Mouse (Mus musculus): Measurements from ENCODE around the gene Kcnk10.

The Kcnk10 gene

GRCm38 (mm10) chr12:98571896-98572680, 6.0 kb downstream of the Kcnk10 start:
- no peak for DNase-seq (ENCODE audit: low spot score)

DNA sequence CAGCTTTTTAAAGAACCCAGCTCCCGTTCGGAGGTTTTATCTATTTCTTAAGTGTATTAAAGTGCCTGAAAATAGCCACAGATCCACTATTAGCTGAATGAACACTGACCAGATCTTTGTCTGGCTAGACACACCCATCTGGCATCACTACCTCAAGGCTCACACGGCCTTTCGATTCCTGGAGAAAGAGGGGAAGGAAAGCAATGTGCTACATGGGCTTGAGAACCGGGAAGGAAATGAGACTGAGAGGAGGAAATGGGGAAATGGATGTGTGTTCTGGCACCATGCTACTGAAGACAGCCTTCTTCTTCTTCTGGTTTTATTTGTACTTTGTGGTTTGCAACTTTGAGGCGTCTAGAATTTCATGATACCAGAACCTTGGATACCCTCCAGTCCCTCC, 8.7 kb downstream of the Kcnk10 start:
- no peak for DNase-seq (ENCODE audit: low spot score)

DNA sequence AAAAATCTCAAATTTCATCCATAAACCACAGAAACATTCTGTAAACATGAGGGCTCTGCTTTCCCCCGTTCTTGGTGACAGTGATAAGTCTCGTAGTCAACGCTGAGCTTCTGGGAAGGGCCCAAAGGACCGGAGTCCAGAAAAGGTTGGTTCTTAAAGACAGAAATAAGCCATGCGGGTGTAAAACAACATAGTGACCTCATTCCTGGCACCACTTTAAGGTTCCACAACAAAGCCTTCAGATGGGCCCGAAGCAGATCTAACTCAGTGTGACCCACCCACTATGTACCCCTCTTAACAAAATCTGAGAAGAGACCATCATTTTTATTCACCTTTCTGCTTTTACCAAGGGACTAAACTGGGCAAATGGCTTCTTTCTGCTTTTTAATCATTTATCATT, 10.2 kb downstream of the Kcnk10 start:
- no peak for DNase-seq (ENCODE audit: low spot score)

DNA sequence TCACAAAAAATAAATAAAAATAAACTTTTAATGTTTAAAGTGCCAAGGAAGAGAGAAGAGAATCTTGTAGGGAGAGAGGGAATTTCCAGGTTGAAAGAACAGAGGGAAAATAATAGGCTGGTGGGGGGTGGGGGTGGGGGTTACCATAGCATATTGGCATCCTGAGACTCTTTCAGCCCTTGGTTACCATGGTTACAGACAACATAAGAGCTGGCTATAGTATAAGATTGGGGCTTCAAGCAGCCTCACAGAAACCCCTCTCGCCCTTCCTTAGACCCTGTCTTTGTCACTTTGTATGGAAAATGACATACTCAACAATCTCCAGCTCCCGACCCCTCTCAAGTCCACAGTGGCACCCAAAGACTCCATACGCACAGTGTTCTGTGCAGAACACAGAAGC, 13.7 kb downstream of the Kcnk10 start:
- no peak for DNase-seq (ENCODE audit: low spot score)

DNA sequence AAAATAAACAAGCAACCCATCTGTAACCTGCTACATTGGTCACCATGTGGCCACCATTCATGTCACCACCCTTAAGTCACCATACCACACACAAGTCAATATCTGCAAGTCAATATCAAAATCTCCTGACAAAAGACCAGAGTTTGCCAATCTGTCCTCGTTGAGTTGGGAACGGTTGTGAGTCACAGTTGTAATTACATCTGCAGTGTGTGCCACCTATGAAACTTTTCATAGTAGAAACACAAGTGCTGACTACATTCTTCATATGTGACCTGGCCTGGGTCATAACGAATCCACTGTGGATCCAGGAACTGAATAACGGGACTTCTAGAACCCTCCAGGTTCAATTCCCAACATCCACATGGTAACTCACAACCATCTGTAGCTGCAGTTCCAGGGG, 14.8 kb downstream of the Kcnk10 start:
- no peak for DNase-seq (ENCODE audit: low spot score)

- DNase-seq (ENCODE audit: low spot score) = no peak
Observed at GRCm38 (mm10) chr12:98562341-98562977, 15.7 kb downstream of the Kcnk10 start.

GRCm38 (mm10) chr12:98560038-98560437, 18.1 kb downstream of the Kcnk10 start:
- DNase-seq (ENCODE audit: low spot score) = no peak

- DNase-seq (ENCODE audit: low spot score) = no peak
Observed at GRCm38 (mm10) chr12:98557013-98557677, 21.0 kb downstream of the Kcnk10 start.

DNA sequence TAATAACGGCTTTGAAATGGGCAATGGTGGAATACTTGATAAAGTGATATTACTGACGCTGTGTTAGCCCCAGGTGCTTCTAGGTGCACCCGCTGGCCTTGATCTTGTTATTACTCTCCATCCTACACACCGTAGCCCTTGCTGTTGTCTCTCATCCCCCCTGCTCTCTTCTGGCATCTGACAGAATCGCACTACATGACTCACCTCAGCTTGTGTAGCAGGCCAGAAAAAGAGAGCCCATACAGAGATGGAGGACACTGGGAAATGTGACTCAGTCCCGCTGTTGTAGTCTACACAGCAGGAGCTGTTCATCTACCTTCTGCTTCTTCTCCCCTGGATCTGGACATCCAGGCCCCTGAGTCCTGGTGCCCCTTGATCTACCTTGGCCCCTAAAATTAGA, 28.1 kb downstream of the Kcnk10 start:
- DNase-seq (ENCODE audit: low spot score) = no peak

DNA sequence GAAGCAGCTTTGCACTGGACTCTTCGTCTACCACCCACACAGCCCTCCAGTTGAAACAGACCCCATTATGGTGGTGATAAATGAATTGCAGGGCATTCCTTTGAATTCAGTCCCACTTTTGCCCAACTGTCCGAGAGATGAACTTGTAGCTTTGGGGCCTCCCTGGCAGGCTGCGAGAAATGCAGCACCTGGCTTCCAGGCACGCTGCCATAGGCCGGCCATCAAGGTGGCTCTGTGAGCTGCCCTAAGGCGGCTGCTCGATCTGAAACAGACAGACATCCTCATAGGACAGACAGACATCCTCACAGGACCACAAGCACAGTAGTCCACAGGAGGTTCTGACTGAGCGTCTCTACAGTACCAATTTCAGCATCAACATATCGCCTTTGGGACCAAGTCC, 30.0 kb downstream of the Kcnk10 start:
- DNase-seq (ENCODE audit: low spot score) = no peak

DNA sequence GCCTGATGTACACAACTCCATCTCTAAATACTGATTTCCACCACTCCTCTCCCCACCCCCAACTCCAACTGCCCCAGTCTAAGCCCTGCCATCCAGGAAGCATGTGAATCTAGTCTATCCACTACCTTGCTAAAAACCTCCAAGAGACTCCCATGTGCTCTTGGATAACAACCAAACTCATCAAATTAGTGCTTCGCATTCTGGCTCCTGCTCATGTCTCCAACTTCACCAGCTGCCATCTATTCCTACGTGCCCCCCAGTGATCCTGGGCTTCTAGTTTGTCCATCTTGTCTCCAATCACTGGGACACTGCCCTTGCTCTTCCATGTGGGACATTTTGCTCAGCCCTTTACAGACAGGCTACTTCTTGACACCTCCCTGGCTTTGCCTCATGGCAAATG, 32.2 kb downstream of the Kcnk10 start:
- DNase-seq (ENCODE audit: low spot score) = no peak

DNA sequence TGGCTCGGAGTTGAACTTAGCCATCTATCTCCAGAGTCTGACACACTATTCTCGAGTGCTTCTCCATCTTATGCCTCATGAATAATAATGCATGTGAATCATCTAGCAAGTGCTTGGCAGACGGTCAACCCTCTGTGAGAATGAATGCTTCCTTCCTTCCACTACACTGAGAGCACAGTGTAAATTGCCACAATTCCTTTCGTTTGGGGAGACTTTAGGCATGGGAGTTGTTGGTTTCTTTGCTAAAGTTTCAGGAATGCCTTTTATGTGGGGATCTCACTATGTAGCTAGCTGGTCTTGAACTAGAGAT, 32.9 kb downstream of the Kcnk10 start:
- DNase-seq (ENCODE audit: low spot score) = no peak

DNA sequence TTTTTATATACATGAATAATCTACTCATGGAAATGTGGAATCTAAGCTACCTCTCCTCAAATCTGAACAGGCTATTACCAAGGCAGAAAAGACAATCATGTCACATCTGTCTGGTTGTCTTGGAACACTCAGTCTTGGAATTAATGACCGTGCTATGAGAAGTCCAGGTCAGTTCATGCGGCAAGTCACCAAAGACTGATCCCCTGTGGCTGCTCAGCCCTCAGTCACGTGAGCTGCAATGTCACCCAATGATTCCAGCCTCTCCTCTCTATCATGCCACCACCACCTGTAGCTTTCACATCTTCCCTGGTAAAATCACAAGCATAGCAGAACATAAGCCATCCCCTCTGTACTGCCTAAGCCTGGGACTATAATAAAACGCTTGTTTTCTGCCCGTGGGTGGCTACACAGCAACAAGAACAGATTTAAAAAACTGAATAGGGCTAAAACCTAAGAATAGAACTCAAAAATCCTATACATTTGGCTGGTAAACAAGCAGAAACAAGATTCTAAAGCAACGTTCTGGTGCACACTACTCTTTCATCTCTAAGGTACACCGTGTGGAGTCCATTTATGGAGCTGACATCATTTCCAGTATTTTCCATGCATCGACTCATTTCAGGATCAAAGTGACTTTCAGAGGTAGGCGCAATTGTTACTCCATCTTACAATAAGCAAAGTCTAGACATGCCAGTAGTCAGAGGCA, 33.4 kb downstream of the Kcnk10 start:
- no peak for DNase-seq (ENCODE audit: low spot score)

- no peak for DNase-seq (ENCODE audit: low spot score)
Observed at GRCm38 (mm10) chr12:98536760-98537159, 41.4 kb downstream of the Kcnk10 start.

DNA sequence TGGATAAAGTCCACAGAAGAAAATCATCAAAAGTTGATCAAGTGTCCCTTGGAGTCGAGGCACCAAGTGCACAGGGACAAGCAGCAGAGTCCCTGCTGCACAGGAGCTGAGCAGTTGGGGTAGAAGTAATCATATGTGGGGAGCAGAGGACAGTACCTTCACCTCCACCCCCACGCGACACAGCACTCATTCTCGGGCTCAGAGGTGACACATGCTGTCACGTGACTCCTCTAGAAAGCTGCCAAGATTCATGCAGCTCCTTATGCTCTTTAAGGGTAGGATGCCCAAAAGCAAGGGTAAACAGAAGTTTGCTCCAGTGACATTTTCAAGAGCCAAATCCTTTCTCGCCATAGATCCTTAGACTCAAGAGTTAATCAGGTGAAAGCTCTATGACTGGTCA, 42.1 kb downstream of the Kcnk10 start:
- no peak for DNase-seq (ENCODE audit: low spot score)

GRCm38 (mm10) chr12:98535494-98535901, 42.6 kb downstream of the Kcnk10 start:
- no peak for DNase-seq (ENCODE audit: low spot score)

DNA sequence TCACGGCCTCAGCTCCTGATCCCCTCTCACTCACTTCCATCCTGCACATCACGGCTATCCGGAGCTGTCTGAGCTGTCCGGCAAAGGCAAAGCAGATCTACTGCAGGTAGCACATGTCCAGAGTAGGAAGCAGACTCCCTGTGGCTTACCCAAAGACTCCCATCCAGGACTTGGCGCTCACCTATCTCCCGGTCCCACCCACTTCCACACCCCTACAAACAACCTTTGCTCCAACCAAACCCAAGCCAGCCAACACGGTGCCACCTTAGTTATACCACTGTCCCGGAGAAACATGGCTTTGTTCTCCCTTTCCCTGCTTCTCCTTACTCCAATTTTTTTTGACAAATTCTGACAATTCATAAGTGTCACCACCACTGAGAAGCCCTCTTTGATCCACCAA, 49.5 kb downstream of the Kcnk10 start:
- no peak for DNase-seq (ENCODE audit: low spot score)

DNA sequence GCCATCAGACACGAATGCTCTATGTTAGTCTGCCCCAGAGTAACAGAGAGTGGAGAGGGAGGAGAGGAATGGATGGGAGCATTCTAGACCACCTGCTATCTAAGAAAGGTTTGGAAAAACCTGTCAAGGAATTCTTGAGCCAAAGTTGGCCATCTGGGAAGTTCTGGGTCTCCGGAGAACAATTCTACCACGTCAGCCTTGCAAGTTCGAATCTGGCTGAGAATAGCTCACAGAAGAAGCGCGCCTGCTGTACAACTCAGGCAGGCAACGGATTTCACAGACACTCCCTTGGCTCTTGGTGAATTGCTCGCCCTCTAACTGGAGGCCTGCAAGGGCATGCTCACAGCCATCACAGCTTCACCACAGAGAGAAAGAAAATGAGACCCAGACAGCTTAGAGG, 52.7 kb downstream of the Kcnk10 start:
- DNase-seq (ENCODE audit: low spot score) = no peak

DNA sequence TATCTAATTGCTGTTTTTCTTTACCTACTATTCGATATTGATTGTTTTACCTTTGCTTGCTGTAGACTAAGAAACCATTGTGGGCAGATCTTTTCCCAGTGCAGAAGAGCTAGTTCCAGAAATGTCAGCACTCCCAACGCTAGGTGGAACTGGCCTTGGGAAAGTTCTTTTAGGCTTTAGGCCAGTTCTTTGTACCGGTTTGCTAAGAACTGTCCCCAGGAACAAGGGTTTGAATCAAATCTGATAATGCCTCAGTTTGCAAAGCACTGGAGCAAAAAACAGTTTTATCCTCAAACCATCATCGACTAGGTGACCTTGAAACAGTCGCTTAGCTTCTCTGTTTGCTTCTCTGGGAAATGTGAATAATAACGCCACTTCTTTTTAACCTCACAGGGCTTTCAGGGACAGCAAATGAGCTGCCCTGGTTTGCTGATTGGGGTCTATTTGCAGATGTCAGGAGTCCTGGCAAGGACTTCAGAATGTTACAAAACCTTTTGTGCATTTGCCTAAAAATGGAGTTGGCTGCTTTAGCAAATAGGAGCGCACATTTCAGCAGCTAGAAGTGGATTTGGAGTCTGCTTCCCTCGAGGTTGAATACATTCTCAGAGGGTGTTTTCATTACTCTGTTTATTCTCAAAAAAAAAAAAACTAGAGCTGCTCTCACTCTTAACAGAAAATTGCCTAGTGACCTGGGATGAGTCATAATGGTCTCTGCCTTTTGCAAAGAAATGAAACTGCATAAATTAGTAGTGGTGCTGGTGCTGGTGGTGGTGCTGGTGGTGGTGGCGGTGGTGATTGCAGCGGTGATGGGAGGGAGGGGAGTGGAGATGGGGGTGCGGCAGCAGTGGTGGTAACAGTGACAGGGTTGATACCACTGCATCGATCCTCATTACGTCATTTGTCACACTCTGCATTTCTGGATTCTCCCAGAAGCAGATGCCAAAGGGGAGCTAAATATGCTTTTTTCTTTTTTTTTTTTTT, 53.5 kb downstream of the Kcnk10 start:
- DNase-seq (ENCODE audit: low spot score) = no peak

DNA sequence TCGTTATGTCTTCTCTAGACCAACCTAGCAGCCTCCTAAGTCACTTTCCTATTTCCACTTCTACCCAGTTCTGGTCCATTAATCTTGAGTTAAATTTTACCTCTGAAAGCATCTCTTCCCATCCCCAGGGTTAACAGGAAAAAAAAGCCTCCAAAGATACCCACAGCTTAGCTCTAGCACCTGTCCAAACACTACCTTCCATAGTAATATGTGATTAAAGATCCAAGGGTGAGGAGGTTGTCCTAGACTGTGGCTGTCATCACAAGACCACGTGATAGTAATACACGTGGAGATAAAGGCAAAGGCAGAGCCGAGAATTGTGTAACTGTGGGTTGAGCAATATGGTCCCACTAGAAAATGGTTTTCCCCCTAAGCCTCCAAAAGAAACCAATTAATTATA, 56.8 kb downstream of the Kcnk10 start:
- no peak for DNase-seq (ENCODE audit: low spot score)

GRCm38 (mm10) chr12:98520568-98520931, 57.6 kb downstream of the Kcnk10 start:
- no peak for DNase-seq (ENCODE audit: low spot score)

Data from urinary bladder, postnatal 10 days (tissue).